Mouse (Mus musculus) brain, embryonic 14.5 days (tissue): ENCODE results near the gene Foxj3.

ENCODE experiments used
- CTCF ChIP-seq: fragments of 200-500 bp; IDR thresholded peaks from 2 replicates; pipeline ENCODE4 v1.5.1; 2012; ENCODE audit warnings: inconsistent platforms, mild to moderate bottlenecking, moderate library complexity, borderline replicate concordance; ENCODE audit not compliant: insufficient read depth, insufficient read length; ENCODE audit errors: extremely low read depth
- POLR2A ChIP-seq: fragments of 200-500 bp; IDR thresholded peaks from 2 replicates; pipeline ENCODE4 v1.6.1; 2012; ENCODE audit warnings: mild to moderate bottlenecking, inconsistent platforms, borderline replicate concordance; ENCODE audit not compliant: poor library complexity, insufficient read depth, insufficient read length, severe bottlenecking; ENCODE audit errors: extremely low read depth

DNA sequence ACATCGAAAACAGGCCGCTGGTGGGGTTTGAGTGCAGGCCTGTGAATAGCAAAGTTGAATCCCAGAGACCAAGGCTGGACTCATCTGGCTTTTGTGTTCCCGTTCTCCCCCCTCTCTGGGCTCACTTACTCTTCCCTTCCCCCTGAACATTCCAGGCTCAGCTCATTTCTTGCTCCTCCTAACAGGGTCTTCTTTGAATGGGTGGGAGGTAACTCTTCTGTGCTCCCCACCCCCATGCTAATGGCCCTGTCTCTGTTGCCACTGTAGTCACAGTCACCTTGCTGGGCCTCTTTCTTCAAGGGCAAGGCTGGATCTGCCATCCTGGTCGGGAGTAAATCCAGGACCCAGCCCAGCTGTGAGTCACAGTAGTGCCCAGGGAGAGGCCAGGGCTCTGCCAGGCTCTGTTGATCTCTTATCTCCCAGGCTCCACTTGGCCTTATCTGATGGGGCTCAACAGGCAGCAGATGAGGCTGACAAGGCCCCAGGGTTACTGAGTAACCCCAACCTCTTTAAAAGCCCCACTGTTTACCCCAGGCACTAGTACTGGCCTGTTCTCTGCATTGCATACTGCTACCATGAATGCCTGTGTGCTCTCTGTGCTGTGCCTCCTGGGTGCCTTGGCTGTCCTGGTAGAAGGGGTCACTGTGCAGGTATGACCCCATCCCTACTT lies 100.5 kb downstream of the Foxj3 start, which contains the start of gene Guca2a:
- no peak for TF ChIP-seq POLR2A
- TF ChIP-seq CTCF, result no peak
